Mouse (Mus musculus): ENCODE results near the gene F10.

GRCm38 (mm10) chr8:13039054-13039453, 1.9 kb downstream of the F10 start:
- TF ChIP-seq POLR2A (IDR thresholded peaks at IDR 0.05; ENCODE audit: borderline replicate concordance, extremely low read depth, low read depth, low read length): no peak
- TF ChIP-seq CTCF (IDR thresholded peaks at IDR 0.05; ENCODE audit: insufficient read depth, low read length): no peak

Measured in lung, adult 2 months (tissue).